ENCODE assay signal across 8 mouse cellular contexts in the genomic region with DNA sequence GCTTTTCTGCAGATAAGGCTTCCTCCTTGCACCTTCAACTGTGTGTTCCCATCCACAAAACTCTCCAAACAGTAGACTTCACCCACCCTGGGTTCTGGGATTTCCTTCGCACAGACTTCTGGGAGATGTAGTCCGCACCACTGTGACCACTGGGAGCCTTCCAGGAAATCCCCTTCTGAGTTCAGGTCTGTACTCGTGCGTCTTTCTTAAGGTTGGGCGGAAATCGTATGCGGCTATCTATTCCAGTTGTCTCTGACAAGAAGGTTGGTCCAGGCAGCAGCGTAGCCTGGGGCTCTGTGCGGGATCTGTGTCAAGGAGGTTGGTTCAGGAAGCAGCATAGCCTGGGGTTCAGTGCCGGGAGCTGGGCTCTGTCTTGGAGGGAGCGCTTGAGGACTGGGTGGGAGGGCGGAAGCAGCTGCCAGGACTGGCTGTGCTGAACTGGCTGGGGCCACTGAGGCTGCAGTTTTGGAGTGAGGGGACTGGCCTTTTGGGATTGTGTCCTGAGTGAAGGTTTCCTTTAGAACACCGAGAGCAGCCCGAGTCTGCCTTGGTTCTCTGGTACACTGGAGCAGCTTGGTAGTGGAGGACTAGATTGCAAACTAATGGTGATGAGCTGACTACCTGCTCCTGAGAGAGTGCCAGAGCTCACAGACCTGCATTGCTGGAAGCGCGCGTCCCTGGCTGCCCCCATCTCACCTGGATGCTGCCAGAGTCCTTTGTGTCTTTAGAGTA. TPM values are rescaled to one million over a fixed set of nuclear protein-coding genes. Genes with fewer than 3 reads are reported as not detected.
DNase-seq lines count a peak whose midpoint lies in the region; ATAC-seq and TF ChIP-seq lines count a peak whose summit lies in the region.
"Not testable (repeated sequence)": the region's sequence is repeated elsewhere in the genome, so short reads cannot be mapped to it uniquely, and the experiment has no call there.

A gene (plus strand): TSS at position 192 of the 732 bp plus-strand sequence.

- TF ChIP-seq CTCF in liver, embryonic 14.5 days (IDR thresholded peaks at IDR 0.05; ENCODE audit: low read depth), result not testable (repeated sequence)

- H3K4me3 ChIP-seq in forebrain, embryonic 12.5 days (replicated peaks), result peak within 1 kb of the TSS; percentile 65
- peak within 1 kb of the TSS; percentile 84 for H3K4me3 ChIP-seq in heart, embryonic 16.5 days (ENCODE audit: low read length)
- peak within 1 kb of the TSS; percentile 50 to 73 for H3K4me3 ChIP-seq in liver, embryonic 14.5 days (ENCODE audit: insufficient read depth in 1 of 2, low read depth in 2 of 2, low read length in 2 of 2)
- peak within 1 kb of the TSS; percentile 70 for H3K4me3 ChIP-seq in stomach, embryonic 15.5 days (replicated peaks)

- H3K9ac ChIP-seq in forebrain, embryonic 12.5 days, result peak within 1 kb of the TSS; percentile 73
- peak within 1 kb of the TSS; percentile 82 for H3K9ac ChIP-seq in heart, embryonic 16.5 days (ENCODE audit: low read length)
- peak within 1 kb of the TSS; percentile 6 for H3K9ac ChIP-seq in liver, embryonic 14.5 days (replicated peaks)
- peak within 1 kb of the TSS; percentile 41; the same call in 1 of the 2 replicates for H3K9ac ChIP-seq in stomach, embryonic 15.5 days

- TF ChIP-seq EP300 in liver, embryonic 14.5 days (IDR thresholded peaks at IDR 0.05; ENCODE audit: low read depth), result not testable (repeated sequence)

- not testable (repeated sequence) for H3K36me3 ChIP-seq in forebrain, embryonic 12.5 days (replicated peaks); heart, embryonic 16.5 days (ENCODE audit: control insufficient read depth, insufficient read depth); liver, embryonic 14.5 days (replicated peaks; ENCODE audit: control insufficient read depth, insufficient read depth, low read depth); stomach, embryonic 15.5 days

- not testable (repeated sequence) for H3K4me1 ChIP-seq in forebrain, embryonic 12.5 days; heart, embryonic 16.5 days (ENCODE audit: control insufficient read depth, insufficient read depth, low read length); liver, embryonic 14.5 days (replicated peaks; ENCODE audit: control insufficient read depth in 2 of 2, insufficient read depth in 2 of 2, low read length in 1 of 2); stomach, embryonic 15.5 days

- WGBS in forebrain, embryonic 12.5 days, result 3% methylated on average over 17 of the region's 17 CpGs
- WGBS in heart, embryonic 16.5 days, result under 1% methylated on average over 17 of the region's 17 CpGs
- WGBS in liver, embryonic 14.5 days (ENCODE audit: insufficient replicate concordance), result under 1% methylated on average over 17 of the region's 17 CpGs
- WGBS in stomach, embryonic 15.5 days, result under 1% methylated on average over 17 of the region's 17 CpGs

- peak within 1 kb of the TSS; percentile 65 for H3K4me2 ChIP-seq in forebrain, embryonic 12.5 days
- H3K4me2 ChIP-seq in heart, embryonic 16.5 days (ENCODE audit: low read depth, low read length), result peak within 1 kb of the TSS; percentile 60
- H3K4me2 ChIP-seq in liver, embryonic 14.5 days (ENCODE audit: low read depth), result peak within 1 kb of the TSS; percentile 51
- H3K4me2 ChIP-seq in stomach, embryonic 15.5 days, result peak within 1 kb of the TSS; percentile 58

- peak; percentile 98 for ATAC-seq in CD4-positive, CD25-positive, alpha-beta regulatory T cell, adult 4 months
- ATAC-seq in forebrain, embryonic 12.5 days (ENCODE audit: low FRiP score), result peak; percentile 98
- ATAC-seq in heart, embryonic 16.5 days (replicated peaks; ENCODE audit: extremely low read depth, insufficient read depth, low FRiP score), result peak; percentile 97
- ATAC-seq in liver, embryonic 14.5 days (ENCODE audit: insufficient read depth), result peak; percentile 88
- ATAC-seq in stomach, embryonic 15.5 days (ENCODE audit: insufficient read depth, low FRiP score, low read depth), result peak; percentile 96

- H3K27me3 ChIP-seq in forebrain, embryonic 12.5 days; heart, embryonic 16.5 days (ENCODE audit: control insufficient read depth, insufficient read depth, low read length); liver, embryonic 14.5 days (ENCODE audit: control insufficient read depth, insufficient read depth, low read length); stomach, embryonic 15.5 days (replicated peaks): not testable (repeated sequence)

- H3K27ac ChIP-seq in forebrain, embryonic 12.5 days, result 0 out of 2 replicates have a peak within 1 kb of the TSS, but pooled peaks have one; percentile 36
- H3K27ac ChIP-seq in heart, embryonic 16.5 days (ENCODE audit: low read length), result peak within 1 kb of the TSS; percentile 69
- H3K27ac ChIP-seq in liver, embryonic 14.5 days, result not testable (repeated sequence)
- H3K27ac ChIP-seq in stomach, embryonic 15.5 days, result peak within 1 kb of the TSS; percentile 69

- DNase-seq in c-Kit-positive CD71-positive TER-119-negative erythroid progenitor cells, embryonic 14.5 days (ENCODE audit: low read depth), result peak; percentile 37
- DNase-seq in kidney, postnatal 36 days, result peak; percentile 86 to 88
- peak; percentile 29 to 50 (median 30) for DNase-seq in liver, embryonic 14.5 days (ENCODE audit: low read depth in 3 of 3, low spot score in 3 of 3)
- DNase-seq in neural tube, embryonic 10.5 days (ENCODE audit: extremely low spot score, low spot score), result peak; percentile 67

- H3K9me3 ChIP-seq in forebrain, embryonic 12.5 days; heart, embryonic 16.5 days (replicated peaks; ENCODE audit: control insufficient read depth, low read length); liver, embryonic 14.5 days (ENCODE audit: control insufficient read depth, low read length); stomach, embryonic 15.5 days: not testable (repeated sequence)

RNA-seq across cellular contexts. Expression of the gene that starts here (rescaled TPM):
- polyA plus RNA-seq in CD4-positive, CD25-positive, alpha-beta regulatory T cell, adult 4 months (2017; shearing (Covaris generic)), result 10 to 100 TPM; 22.0 to 28.0 TPM
- 4.4 and 5.1 TPM in 2 replicates for polyA plus RNA-seq in forebrain, embryonic 12.5 days (2016; fragmentation: Nextera tagmentation; extraction: Ambion mirVana)
- polyA plus RNA-seq in heart, embryonic 16.5 days (2015; fragmentation: Nextera tagmentation; extraction: Ambion mirVana), result 6.0 and 6.1 TPM in 2 replicates
- 0.89 and 1.1 TPM in 2 replicates for polyA plus RNA-seq in liver, embryonic 14.5 days (2012; rRNA removed)
- polyA plus RNA-seq in liver, embryonic 14.5 days (2014; fragmentation: Nextera tagmentation; extraction: Ambion mirVana), result 0.82 and 1.5 TPM in 2 replicates
- 6.5 and 9.6 TPM in 2 replicates for polyA plus RNA-seq in stomach, embryonic 15.5 days (2015; fragmentation: Nextera tagmentation; extraction: Ambion mirVana)

Comparison
In these comparisons a context has a peak if more than half of its experiments do, and no peak if none do; other contexts are left out.
1. DNase-seq: peak in every context shown above with its lines; median percentile 87 in kidney, postnatal 36 days; 67 in neural tube, embryonic 10.5 days; 37 in c-Kit-positive CD71-positive TER-119-negative erythroid progenitor cells, embryonic 14.5 days; 30 in liver, embryonic 14.5 days.
2. H3K9ac ChIP-seq: peak in every context shown above with its lines; median percentile 82 in heart, embryonic 16.5 days; 73 in forebrain, embryonic 12.5 days; 41 in stomach, embryonic 15.5 days; 6 in liver, embryonic 14.5 days.